Mouse (Mus musculus): ENCODE data around the gene Nfe2l2. TPM values are rescaled to one million over a fixed set of nuclear protein-coding genes. Genes with fewer than 3 reads are reported as not detected.
A peak's percentile ranks its signal among the peaks of the same experiment; 100 is the strongest.

The Nfe2l2 gene
- total and polyA plus RNA-seq, 2 experiments: 29.5 to 40.1 TPM

DNA sequence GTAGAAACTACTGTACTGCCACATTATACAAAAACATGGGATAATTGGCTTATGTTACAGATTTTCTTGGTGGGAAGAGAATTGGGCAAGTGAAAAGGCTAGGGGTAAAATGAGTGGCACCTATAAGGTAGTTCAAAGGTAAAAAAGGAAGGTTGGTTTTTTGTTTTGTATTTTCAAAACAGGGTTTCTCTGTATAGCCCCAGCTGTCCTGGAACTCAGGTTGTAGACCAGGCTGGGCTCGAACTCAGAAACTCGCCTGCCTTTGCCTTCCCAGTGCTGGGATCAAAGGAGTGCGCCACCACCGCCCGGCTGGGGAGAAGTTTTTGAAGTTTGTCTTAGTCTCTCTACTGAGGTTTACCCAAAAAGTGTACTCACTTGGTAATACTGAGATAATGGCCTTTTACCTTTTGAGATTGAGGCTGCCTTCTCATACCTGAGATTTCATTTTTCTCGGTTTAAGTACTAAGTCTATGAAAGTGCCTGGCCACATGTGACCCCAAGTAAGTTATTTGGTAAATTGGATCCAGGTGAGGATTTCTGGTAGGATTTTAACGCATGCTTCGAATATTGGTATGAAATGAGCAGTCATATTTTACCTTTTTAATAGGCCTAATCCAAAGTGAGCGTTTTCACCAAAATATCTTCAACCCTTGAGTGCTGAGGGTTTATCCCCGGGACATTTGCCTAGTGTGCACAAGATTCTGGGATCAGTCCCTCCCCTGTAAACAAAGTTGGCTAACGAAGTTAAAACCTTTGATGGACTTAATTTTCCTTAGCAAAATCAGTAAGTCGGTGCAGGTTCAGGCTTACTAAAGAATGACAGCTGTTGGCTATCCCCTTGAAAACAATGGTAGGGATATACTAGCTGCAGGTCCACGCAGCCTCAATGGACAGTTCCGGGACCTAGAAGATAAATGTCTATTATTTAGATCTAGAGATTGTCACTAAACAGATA is 34.7 kb downstream of the Nfe2l2 start:
- Histone ChIP-seq H3K79me2 (ENCODE audit: control insufficient read depth, insufficient read depth, low read length) (no peaks in the 10 kb centered on the region), H3K27me3 (ENCODE audit: control insufficient read depth, insufficient read depth, low read length) (no peaks in the 10 kb centered on the region), H3K27ac (replicated peaks; ENCODE audit: insufficient read depth, low read depth, low read length) (no peak overlapping the region; the same call in 1 of the 2 replicates), H3K9ac (ENCODE audit: low read depth, low read length) (no peak overlapping the region), H3K4me3 (ENCODE audit: insufficient read depth, low read depth, low read length) (no peak overlapping the region), H3K4me1 (ENCODE audit: control insufficient read depth, insufficient read depth, low read length) (no peaks in the 10 kb centered on the region), H3K36me3 (ENCODE audit: control insufficient read depth, insufficient read depth, low read length) (peaks cover 5% of the 10 kb centered on the region)
- peak; percentile 42 for DNase-seq (ENCODE audit: extremely low read depth, low read depth, low spot score)
- TF ChIP-seq CTCF (IDR thresholded peaks at IDR 0.05; ENCODE audit: low read depth, low read length) (no peak), POLR2A (IDR thresholded peaks at IDR 0.05; ENCODE audit: extremely low read depth, insufficient read depth, low read length) (no peak)
- 45% methylated on average over 14 of the region's 14 CpGs for WGBS

DNA sequence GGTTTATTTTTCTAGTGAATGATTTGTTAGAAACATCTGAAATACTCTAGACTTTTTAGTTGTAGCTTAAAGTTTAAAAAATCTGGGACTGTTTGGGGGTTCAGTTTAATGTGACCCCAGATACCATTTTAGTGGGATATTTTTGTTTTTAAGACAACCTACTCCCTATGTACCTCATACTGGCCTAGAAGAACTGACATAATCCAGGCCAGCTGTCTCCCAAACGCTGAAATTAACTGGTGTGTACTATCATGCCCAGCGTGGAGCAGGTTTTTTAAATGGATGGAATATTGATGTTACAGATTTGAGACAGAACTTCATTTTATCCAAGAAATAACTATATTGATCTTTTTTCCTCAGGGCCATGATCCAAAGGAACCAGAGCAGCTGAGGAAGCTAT is 43.3 kb downstream of the Nfe2l2 start:
- H3K36me3 ChIP-seq (ENCODE audit: control insufficient read depth, insufficient read depth, low read length): peaks cover 35% of the 10 kb centered on the region
- no peak overlapping the region for H3K9ac ChIP-seq (ENCODE audit: low read depth, low read length)
- peak; percentile 14 for DNase-seq (ENCODE audit: extremely low read depth, low read depth, low spot score)
- TF ChIP-seq POLR2A (IDR thresholded peaks at IDR 0.05; ENCODE audit: extremely low read depth, insufficient read depth, low read length) (no peak), CTCF (IDR thresholded peaks at IDR 0.05; ENCODE audit: low read depth, low read length) (no peak)
- peaks cover 11% of the 10 kb centered on the region; the same call in 1 of the 2 replicates for H3K4me1 ChIP-seq (ENCODE audit: control insufficient read depth, insufficient read depth, low read length)
- H3K4me3 ChIP-seq (ENCODE audit: insufficient read depth, low read depth, low read length): no peak overlapping the region
- 9% methylated on average over 2 of the region's 2 CpGs for WGBS
- no peak overlapping the region for H3K27ac ChIP-seq (replicated peaks; ENCODE audit: insufficient read depth, low read depth, low read length)
- no peaks in the 10 kb centered on the region for H3K27me3 ChIP-seq (ENCODE audit: control insufficient read depth, insufficient read depth, low read length)
- H3K79me2 ChIP-seq (ENCODE audit: control insufficient read depth, insufficient read depth, low read length): peaks cover 16% of the 10 kb centered on the region; the same call in 1 of the 2 replicates

DNA sequence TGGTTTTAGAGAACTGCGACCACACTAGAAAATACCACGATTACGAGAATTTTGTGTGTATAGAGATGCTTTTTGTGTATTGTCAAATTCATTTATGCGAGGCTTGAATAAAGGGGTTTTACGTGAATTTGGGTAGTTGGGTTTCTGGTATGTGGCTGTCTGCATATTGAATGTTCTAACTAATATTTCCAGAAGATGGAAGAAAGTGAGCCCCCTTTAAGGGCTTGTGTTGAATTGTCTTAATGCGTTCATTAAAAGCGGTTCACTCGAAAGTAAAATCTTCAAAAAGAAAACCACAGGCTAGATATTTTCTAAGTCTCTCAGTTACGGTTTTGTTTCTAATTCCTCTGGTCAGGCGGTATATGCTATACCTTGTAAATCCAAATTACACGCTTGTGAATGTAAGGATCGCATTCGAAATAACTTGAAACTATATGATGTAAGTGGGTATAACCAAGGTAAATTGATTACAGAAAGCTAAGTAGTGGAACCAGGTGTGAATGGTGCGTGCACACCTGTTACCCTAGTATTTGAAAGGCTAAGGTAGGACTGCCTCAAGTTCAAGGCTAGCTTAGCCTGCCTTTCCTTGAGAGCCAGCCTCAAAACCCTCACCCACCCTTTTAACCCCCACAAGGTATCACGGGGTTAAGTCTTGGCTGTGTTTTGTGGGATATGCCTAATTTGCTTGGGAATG is 44.0 kb downstream of the Nfe2l2 start:
- Histone ChIP-seq H3K27me3 (ENCODE audit: control insufficient read depth, insufficient read depth, low read length) (no peaks in the 10 kb centered on the region), H3K79me2 (ENCODE audit: control insufficient read depth, insufficient read depth, low read length) (peaks cover 16% of the 10 kb centered on the region; the same call in 1 of the 2 replicates), H3K9ac (ENCODE audit: low read depth, low read length) (peak overlapping the region; percentile 87), H3K4me3 (ENCODE audit: insufficient read depth, low read depth, low read length) (peak overlapping the region; percentile 70), H3K36me3 (ENCODE audit: control insufficient read depth, insufficient read depth, low read length) (peaks cover 35% of the 10 kb centered on the region), H3K27ac (replicated peaks; ENCODE audit: insufficient read depth, low read depth, low read length) (peak overlapping the region; percentile 95; the same call in 1 of the 2 replicates), H3K4me1 (ENCODE audit: control insufficient read depth, insufficient read depth, low read length) (peaks cover 11% of the 10 kb centered on the region; the same call in 1 of the 2 replicates)
- TF ChIP-seq CTCF (IDR thresholded peaks at IDR 0.05; ENCODE audit: low read depth, low read length) (no peak), POLR2A (IDR thresholded peaks at IDR 0.05; ENCODE audit: extremely low read depth, insufficient read depth, low read length) (no peak)
- 1% methylated on average over 15 of the region's 15 CpGs for WGBS
- peak; percentile 34 for DNase-seq (ENCODE audit: extremely low read depth, low read depth, low spot score)

DNA sequence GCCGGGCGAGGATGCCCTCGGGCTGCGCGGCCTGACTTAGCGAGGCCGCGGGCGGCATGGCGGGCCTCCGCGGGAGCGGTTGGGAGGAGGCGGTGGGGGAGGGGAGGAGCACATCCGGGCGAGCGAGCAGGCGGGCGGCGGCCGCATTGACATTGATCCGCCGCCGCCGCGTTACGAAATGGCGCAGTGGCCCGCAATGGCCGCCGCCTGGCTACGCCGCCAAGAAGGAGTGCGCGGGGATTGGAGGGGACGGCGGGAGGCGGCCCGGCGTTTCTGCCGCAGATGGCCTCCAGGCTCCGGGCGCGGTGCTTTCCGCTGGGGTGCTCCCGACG is 44.8 kb downstream of the Nfe2l2 start:
- Histone ChIP-seq H3K79me2 (ENCODE audit: control insufficient read depth, insufficient read depth, low read length) (peaks cover 16% of the 10 kb centered on the region; the same call in 1 of the 2 replicates), H3K36me3 (ENCODE audit: control insufficient read depth, insufficient read depth, low read length) (peaks cover 30% of the 10 kb centered on the region), H3K9ac (ENCODE audit: low read depth, low read length) (peak overlapping the region; percentile 96), H3K4me1 (ENCODE audit: control insufficient read depth, insufficient read depth, low read length) (peaks cover 11% of the 10 kb centered on the region; the same call in 1 of the 2 replicates), H3K4me3 (ENCODE audit: insufficient read depth, low read depth, low read length) (peak overlapping the region; percentile 70), H3K27ac (replicated peaks; ENCODE audit: insufficient read depth, low read depth, low read length) (peak overlapping the region; percentile 95), H3K27me3 (ENCODE audit: control insufficient read depth, insufficient read depth, low read length) (no peaks in the 10 kb centered on the region)
- DNase-seq (ENCODE audit: extremely low read depth, low read depth, low spot score): peak; percentile 64
- 0% methylated on average over 46 of the region's 47 CpGs for WGBS
- TF ChIP-seq CTCF (IDR thresholded peaks at IDR 0.05; ENCODE audit: low read depth, low read length): no peak
- no peak for TF ChIP-seq POLR2A (IDR thresholded peaks at IDR 0.05; ENCODE audit: extremely low read depth, insufficient read depth, low read length)

DNA sequence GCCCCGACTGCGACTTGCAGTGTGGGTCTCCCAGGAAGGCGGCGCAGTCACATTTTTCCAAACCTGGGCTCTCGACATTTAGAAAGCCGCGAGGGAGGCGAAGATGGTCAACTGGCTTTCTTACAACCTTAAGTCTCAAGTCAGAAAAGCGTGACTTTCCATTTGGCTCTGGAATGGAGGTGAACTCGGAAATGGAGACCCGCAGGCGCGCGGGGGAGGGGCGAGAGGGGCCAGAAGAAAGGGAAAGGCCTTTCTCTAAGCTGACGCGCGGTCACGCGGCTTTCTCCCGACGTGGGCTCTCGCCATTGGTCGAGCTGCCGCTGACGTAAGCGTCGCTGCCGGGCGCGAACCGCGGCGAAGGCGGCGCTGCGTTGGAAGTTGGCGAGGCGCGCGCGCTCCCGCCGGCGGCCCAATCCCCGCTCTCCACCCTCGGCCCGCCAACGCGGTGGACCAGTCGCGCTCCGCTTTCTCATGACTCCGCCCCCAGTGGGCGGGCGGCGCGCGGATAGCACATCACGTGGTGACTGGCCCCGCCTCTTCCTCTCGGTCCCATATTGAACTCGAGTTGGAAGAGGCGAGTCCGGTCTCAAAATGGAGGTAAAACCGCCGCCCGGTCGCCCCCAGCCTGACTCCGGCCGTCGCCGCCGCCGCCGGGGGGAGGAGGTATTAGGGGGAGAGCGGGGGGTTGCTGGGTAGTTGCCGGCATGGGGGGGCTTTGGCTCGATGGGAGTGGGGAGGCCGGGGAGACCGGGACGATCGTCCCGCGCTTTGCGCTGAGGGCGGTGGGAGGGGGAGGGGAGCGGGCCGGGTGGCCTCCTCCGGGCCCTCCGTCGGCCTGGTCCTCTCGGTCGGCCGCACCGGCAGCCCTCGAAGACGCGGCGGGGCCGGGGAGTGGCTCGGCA is 45.5 kb downstream of the Nfe2l2 start, which contains the start of gene Hnrnpa3:
Gene Hnrnpa3, plus strand, starts transcription at position 535 of the 902 bp plus-strand sequence.
- Histone ChIP-seq H3K9ac (ENCODE audit: low read depth, low read length) (peak within 1 kb of the TSS; percentile 96), H3K27me3 (ENCODE audit: control insufficient read depth, insufficient read depth, low read length) (no peaks in the 10 kb centered on the region), H3K27ac (replicated peaks; ENCODE audit: insufficient read depth, low read depth, low read length) (peak within 1 kb of the TSS; percentile 95), H3K36me3 (ENCODE audit: control insufficient read depth, insufficient read depth, low read length) (peaks cover 25% of the 10 kb centered on the region), H3K4me3 (ENCODE audit: insufficient read depth, low read depth, low read length) (peak within 1 kb of the TSS; percentile 72), H3K79me2 (ENCODE audit: control insufficient read depth, insufficient read depth, low read length) (peaks cover 16% of the 10 kb centered on the region; the same call in 1 of the 2 replicates), H3K4me1 (ENCODE audit: control insufficient read depth, insufficient read depth, low read length) (peaks cover 11% of the 10 kb centered on the region; the same call in 1 of the 2 replicates)
- peak; percentile 86 for DNase-seq (ENCODE audit: extremely low read depth, low read depth, low spot score)
- TF ChIP-seq POLR2A (IDR thresholded peaks at IDR 0.05; ENCODE audit: extremely low read depth, insufficient read depth, low read length): peak; percentile 80; the same call in 1 of the 2 replicates
- no peak for TF ChIP-seq CTCF (IDR thresholded peaks at IDR 0.05; ENCODE audit: low read depth, low read length)
- 1% methylated on average over 94 of the region's 102 CpGs for WGBS
